Mouse (Mus musculus): ENCODE measurements around the gene Gpc3. TPM values are rescaled to one million over a fixed set of nuclear protein-coding genes. Genes with fewer than 3 reads are reported as not detected.

Gpc3 gene
- polyA plus RNA-seq, 1 experiment: not detected

GRCm38 (mm10) chrX:52611987-52612670, 1.6 kb downstream of the Gpc3 start:
- no peaks in the 10 kb centered on the region for H3K79me3 ChIP-seq (ENCODE audit: low read depth)
- no peak overlapping the region for H3K4me3 ChIP-seq (ENCODE audit: insufficient read depth, poor library complexity, severe bottlenecking)
- no peak overlapping the region for H3ac ChIP-seq (ENCODE audit: control insufficient read depth, insufficient read length, low read depth)
- H3K27me3 ChIP-seq (ENCODE audit: control insufficient read depth, insufficient read depth, insufficient read length): peaks cover 6% of the 10 kb centered on the region
- no peaks in the 10 kb centered on the region for H3K36me3 ChIP-seq (ENCODE audit: control insufficient read depth, insufficient read depth)
- TF ChIP-seq MAX (IDR thresholded peaks at IDR 0.05) (no peak), CTCF (IDR thresholded peaks at IDR 0.05; ENCODE audit: control insufficient read depth, insufficient read depth, insufficient read length) (no peak), MYOD1 (IDR thresholded peaks at IDR 0.05; ENCODE audit: control insufficient read depth, insufficient read length, low read depth) (no peak), MYOG (IDR thresholded peaks at IDR 0.05; ENCODE audit: control insufficient read depth, extremely low read depth, insufficient read length) (no peak), CEBPB (IDR thresholded peaks at IDR 0.05; ENCODE audit: low read depth) (no peak), USF1 (IDR thresholded peaks at IDR 0.05; ENCODE audit: low read depth) (no peak), FOSL1 (IDR thresholded peaks at IDR 0.05; ENCODE audit: insufficient read depth, low read length, poor library complexity, severe bottlenecking) (no peak)
- H3K79me2 ChIP-seq (ENCODE audit: control insufficient read depth, insufficient read depth): no peaks in the 10 kb centered on the region

- Histone ChIP-seq H3ac (ENCODE audit: control insufficient read depth, insufficient read length, low read depth) (no peak overlapping the region), H3K79me2 (ENCODE audit: control insufficient read depth, insufficient read depth) (no peaks in the 10 kb centered on the region), H3K36me3 (ENCODE audit: control insufficient read depth, insufficient read depth) (no peaks in the 10 kb centered on the region), H3K79me3 (ENCODE audit: low read depth) (no peaks in the 10 kb centered on the region), H3K4me3 (ENCODE audit: insufficient read depth, poor library complexity, severe bottlenecking) (no peak overlapping the region), H3K27me3 (ENCODE audit: control insufficient read depth, insufficient read depth, insufficient read length) (peaks cover 6% of the 10 kb centered on the region)
- TF ChIP-seq MAX (IDR thresholded peaks at IDR 0.05) (no peak), CEBPB (IDR thresholded peaks at IDR 0.05; ENCODE audit: low read depth) (no peak), CTCF (IDR thresholded peaks at IDR 0.05; ENCODE audit: control insufficient read depth, insufficient read depth, insufficient read length) (no peak), USF1 (IDR thresholded peaks at IDR 0.05; ENCODE audit: low read depth) (no peak), FOSL1 (IDR thresholded peaks at IDR 0.05; ENCODE audit: insufficient read depth, low read length, poor library complexity, severe bottlenecking) (no peak), MYOG (IDR thresholded peaks at IDR 0.05; ENCODE audit: control insufficient read depth, extremely low read depth, insufficient read length) (no peak), MYOD1 (IDR thresholded peaks at IDR 0.05; ENCODE audit: control insufficient read depth, insufficient read length, low read depth) (no peak)
These were observed 2.2 kb downstream of the Gpc3 start for GRCm38 (mm10) chrX:52611541-52611940.

- Histone ChIP-seq H3K79me3 (ENCODE audit: low read depth) (no peaks in the 10 kb centered on the region), H3ac (ENCODE audit: control insufficient read depth, insufficient read length, low read depth) (no peak overlapping the region), H3K27me3 (ENCODE audit: control insufficient read depth, insufficient read depth, insufficient read length) (no peaks in the 10 kb centered on the region), H3K79me2 (ENCODE audit: control insufficient read depth, insufficient read depth) (no peaks in the 10 kb centered on the region), H3K36me3 (ENCODE audit: control insufficient read depth, insufficient read depth) (no peaks in the 10 kb centered on the region), H3K4me3 (ENCODE audit: insufficient read depth, poor library complexity, severe bottlenecking) (no peak overlapping the region)
- TF ChIP-seq CEBPB (IDR thresholded peaks at IDR 0.05; ENCODE audit: low read depth) (no peak), CTCF (IDR thresholded peaks at IDR 0.05; ENCODE audit: control insufficient read depth, insufficient read depth, insufficient read length) (no peak), MYOD1 (IDR thresholded peaks at IDR 0.05; ENCODE audit: control insufficient read depth, insufficient read length, low read depth) (no peak), FOSL1 (IDR thresholded peaks at IDR 0.05; ENCODE audit: insufficient read depth, low read length, poor library complexity, severe bottlenecking) (no peak), MAX (IDR thresholded peaks at IDR 0.05) (no peak), USF1 (IDR thresholded peaks at IDR 0.05; ENCODE audit: low read depth) (no peak), MYOG (IDR thresholded peaks at IDR 0.05; ENCODE audit: control insufficient read depth, extremely low read depth, insufficient read length) (no peak)
These were observed 10.6 kb downstream of the Gpc3 start for GRCm38 (mm10) chrX:52603143-52603542.

- Histone ChIP-seq H3ac (ENCODE audit: control insufficient read depth, insufficient read length, low read depth) (no peak overlapping the region), H3K79me3 (ENCODE audit: low read depth) (no peaks in the 10 kb centered on the region), H3K27me3 (ENCODE audit: control insufficient read depth, insufficient read depth, insufficient read length) (no peaks in the 10 kb centered on the region), H3K4me3 (ENCODE audit: insufficient read depth, poor library complexity, severe bottlenecking) (no peak overlapping the region), H3K36me3 (ENCODE audit: control insufficient read depth, insufficient read depth) (no peaks in the 10 kb centered on the region), H3K79me2 (ENCODE audit: control insufficient read depth, insufficient read depth) (no peaks in the 10 kb centered on the region)
- TF ChIP-seq MAX (IDR thresholded peaks at IDR 0.05): no peak
- no peak for TF ChIP-seq MYOD1 (IDR thresholded peaks at IDR 0.05; ENCODE audit: control insufficient read depth, insufficient read length, low read depth)
- TF ChIP-seq MYOG (IDR thresholded peaks at IDR 0.05; ENCODE audit: control insufficient read depth, extremely low read depth, insufficient read length): no peak
- TF ChIP-seq CTCF (IDR thresholded peaks at IDR 0.05; ENCODE audit: control insufficient read depth, insufficient read depth, insufficient read length): no peak
- no peak for TF ChIP-seq FOSL1 (IDR thresholded peaks at IDR 0.05; ENCODE audit: insufficient read depth, low read length, poor library complexity, severe bottlenecking)
- no peak for TF ChIP-seq CEBPB (IDR thresholded peaks at IDR 0.05; ENCODE audit: low read depth)
- no peak for TF ChIP-seq USF1 (IDR thresholded peaks at IDR 0.05; ENCODE audit: low read depth)
These were observed 14.5 kb downstream of the Gpc3 start for GRCm38 (mm10) chrX:52599246-52599645.

- Histone ChIP-seq H3K79me2 (ENCODE audit: control insufficient read depth, insufficient read depth) (no peaks in the 10 kb centered on the region), H3K36me3 (ENCODE audit: control insufficient read depth, insufficient read depth) (no peaks in the 10 kb centered on the region), H3K79me3 (ENCODE audit: low read depth) (no peaks in the 10 kb centered on the region), H3K4me3 (ENCODE audit: insufficient read depth, poor library complexity, severe bottlenecking) (no peak overlapping the region), H3K27me3 (ENCODE audit: control insufficient read depth, insufficient read depth, insufficient read length) (no peaks in the 10 kb centered on the region), H3ac (ENCODE audit: control insufficient read depth, insufficient read length, low read depth) (no peak overlapping the region)
- TF ChIP-seq MYOG (IDR thresholded peaks at IDR 0.05; ENCODE audit: control insufficient read depth, extremely low read depth, insufficient read length) (no peak), USF1 (IDR thresholded peaks at IDR 0.05; ENCODE audit: low read depth) (no peak), FOSL1 (IDR thresholded peaks at IDR 0.05; ENCODE audit: insufficient read depth, low read length, poor library complexity, severe bottlenecking) (no peak), MYOD1 (IDR thresholded peaks at IDR 0.05; ENCODE audit: control insufficient read depth, insufficient read length, low read depth) (no peak), MAX (IDR thresholded peaks at IDR 0.05) (no peak), CEBPB (IDR thresholded peaks at IDR 0.05; ENCODE audit: low read depth) (no peak), CTCF (IDR thresholded peaks at IDR 0.05; ENCODE audit: control insufficient read depth, insufficient read depth, insufficient read length) (no peak)
These were observed 26.1 kb downstream of the Gpc3 start for GRCm38 (mm10) chrX:52587671-52588070.

All from C2C12 (cell line).